Mouse (Mus musculus): ENCODE results near the gene Fscn1.

The Fscn1 gene

DNA sequence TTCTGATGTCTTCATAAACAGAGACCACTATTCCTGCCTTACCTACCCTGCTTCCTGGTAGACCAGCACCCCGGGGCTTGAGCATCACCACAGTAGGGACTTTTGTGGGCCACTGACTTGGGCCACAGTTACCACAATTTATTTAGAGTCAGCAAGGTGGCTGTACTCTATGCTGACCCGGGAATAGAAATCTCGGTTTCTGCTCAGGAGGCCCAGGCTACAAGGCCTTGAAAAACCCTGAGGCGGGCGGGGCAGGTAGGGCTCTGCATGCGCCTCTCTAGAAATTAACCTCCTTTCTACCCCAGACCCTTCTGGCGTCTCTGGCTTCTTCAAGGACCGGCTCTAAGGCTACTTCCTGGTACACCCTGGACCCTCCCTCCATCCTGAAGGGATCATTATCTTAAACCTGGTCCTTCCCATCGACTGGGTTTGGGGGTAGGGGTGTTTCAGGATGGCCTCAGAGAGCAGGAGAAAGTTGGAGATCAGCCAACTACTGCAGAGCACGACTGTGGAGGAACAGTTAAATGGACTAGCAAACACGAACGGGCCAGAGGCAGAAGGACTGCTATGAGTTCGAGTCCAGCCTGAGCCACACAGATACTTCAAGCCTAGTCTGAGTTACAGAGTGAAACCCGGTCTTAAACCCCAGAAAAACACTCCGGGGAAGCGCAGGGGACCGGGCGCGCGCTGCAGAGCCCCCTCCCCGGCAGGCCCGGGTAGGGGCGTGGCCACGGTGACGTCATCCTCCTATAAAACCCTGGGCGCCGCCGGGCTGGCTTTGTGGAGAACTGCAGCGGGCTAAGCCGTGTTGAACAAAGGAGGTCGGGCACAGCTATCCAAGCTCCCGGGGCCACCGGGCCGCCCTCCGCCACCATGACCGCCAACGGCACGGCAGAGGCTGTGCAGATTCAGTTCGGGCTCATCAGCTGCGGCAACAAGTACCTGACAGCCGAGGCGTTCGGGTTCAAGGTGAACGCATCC, at the start of gene Fscn1:
TSS of gene Fscn1 (plus strand) at position 768 of the 981 bp plus-strand sequence.
- peak; percentile 90 to 93 for DNase-seq (ENCODE audit: low spot score in 2 of 2)

DNA sequence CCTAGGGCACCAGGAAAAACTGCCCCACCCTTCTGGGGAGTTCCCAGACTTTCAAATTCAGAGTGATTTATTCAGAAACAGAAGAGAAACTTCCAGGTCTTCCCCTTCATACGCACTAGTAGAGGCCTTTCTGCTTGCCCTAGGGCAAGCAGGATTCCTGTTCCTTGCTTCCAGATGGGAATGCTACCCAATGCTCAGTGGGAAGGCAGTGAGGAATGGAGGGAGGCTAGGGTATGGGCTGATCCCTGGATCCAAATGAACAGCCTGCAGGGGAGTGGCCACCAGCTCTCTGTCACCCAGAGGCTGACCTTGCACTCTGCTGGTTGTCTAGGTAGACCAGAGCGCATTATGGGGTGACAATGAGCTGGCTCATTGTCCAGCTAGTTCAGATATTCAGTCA, 48.5 kb upstream of the Fscn1 start:
- no peak for DNase-seq (ENCODE audit: low spot score in 2 of 2)

DNA sequence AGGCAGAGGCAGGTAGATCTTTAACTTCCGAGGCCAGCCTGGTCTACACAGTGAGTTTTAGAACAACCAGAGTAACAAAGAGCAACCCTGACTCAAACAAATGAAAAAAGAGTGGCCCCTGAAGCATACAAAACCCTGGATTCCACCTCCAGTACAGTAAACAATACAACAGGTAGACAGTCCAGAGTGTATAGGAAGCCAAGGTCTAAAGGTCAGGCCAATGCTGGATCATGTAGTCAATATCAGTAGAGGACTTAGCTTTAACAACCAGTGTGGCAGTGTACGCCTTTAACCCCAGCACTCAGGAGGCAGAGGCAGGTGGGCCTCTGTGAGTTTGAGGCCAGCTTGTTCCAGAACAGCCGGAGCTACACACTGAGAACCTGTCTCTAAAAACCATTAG, 47.8 kb upstream of the Fscn1 start:
- DNase-seq (ENCODE audit: low spot score in 2 of 2), result no peak

DNA sequence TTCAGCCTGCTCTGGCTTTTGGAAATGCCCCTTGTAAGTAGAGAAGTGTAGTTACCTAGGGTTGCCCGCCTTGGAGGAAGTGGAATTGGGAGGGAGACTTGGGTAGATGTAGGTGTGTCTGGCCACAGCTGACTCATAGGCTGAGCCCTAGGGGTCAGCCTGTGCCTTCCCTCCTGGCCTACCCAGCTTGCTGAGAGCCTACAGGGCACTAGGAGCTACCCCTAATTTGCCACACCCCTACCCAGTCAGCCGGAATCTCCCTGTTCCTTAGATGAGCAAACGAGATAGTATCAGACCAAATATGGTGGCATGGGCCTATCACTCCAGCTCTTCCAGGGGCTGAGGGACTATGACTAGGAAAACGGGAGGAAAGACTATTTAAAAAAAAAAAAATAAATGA, 47.4 kb upstream of the Fscn1 start:
- no peak for DNase-seq (ENCODE audit: low spot score in 2 of 2)

DNA sequence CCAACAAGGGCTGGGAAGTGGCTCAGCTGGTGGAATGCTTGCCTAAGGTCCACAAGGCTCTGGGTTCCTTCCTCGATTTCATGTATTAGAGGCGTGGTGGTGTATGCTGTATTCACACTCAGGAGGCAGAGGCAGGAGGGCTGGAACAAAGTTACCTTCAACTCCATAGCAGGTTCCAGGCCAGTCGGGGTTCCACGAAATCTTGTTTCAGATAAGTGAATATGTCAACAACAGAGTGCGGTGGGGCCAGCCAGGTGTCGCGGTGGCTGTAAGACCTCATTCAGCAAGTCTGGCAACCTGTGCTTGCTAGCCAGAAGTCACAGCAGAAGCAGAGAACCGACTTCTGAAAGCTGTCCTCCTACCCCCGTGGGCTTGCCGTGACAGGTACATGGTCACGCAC, 44.9 kb upstream of the Fscn1 start:
- no peak for DNase-seq (ENCODE audit: low spot score in 2 of 2)

DNA sequence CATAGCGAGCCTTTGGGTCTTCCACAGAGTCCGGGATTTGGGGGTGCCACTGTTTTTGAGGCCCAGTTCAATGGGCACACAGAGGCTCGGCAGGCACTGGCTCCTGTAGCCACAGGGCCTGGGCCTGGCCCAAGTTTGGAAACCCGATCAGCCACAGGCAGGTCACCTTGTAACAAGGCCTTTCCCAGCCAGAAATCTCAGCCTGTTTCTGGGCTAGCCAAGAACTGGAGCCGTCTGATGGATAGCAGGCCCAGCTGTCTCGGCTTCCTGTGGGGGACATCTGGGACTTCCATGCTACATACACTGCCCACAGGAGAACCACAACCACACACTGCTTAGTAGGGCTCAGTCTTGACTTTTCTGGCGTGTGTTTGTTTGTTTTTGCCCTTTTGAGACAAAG, 43.5 kb upstream of the Fscn1 start:
- no peak for DNase-seq (ENCODE audit: low spot score in 2 of 2)

DNA sequence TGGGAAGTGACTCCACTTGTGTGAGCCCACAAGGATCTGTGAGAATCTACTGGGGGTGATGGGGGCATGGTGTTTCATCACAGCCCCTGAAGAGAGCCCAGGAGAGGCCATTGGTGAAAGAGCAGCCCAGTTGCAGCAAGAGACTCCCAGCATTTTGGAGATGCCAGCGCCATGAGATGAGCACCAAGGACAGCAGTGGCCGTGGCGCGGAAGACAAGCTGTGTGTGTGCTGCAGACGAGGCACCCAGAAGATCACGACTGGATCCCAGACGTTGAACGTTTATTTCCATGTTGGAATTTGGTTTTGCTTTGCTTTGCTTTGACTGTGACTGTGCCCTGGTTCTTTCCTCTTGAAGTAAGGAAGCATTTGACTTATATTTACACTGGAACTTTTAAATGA, 42.7 kb upstream of the Fscn1 start:
- DNase-seq (ENCODE audit: low spot score in 2 of 2), result no peak

DNA sequence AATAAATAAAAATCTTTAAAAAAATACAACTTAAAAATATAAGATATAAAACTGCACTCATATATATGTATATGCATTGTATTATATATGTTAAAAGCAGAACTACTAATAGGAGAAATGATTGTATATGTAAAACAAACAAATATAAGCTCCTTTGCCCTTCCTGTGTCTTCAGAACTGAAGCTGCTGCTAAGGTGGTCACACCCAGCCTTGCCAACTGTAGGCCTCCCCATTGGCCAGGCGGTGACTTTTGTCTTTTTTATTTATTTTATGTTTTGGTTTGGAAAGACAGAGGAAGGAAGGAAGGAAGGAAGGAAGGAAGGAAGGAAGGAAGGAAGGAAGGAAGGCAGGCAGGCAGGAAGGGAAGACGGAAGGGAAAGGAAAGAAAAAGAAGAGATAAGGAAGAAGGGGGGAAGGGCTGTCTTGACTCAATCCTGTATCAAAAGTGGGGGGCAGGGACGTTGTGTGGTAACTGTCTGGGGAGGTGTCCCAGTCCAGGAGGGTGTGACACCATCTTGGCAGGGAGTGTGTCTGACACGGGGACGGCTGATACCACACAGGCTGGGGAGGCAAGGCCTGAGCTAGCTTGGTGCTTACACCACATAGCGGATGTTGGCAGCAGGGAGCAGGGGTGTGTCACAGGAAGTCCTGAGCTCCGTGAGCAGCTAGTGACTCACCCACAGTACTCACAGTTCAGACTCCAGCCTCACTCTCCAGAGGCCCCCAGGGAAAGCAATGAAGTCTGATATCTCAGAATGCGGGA, 39.7 kb upstream of the Fscn1 start:
- DNase-seq (ENCODE audit: low spot score in 2 of 2), result no peak

DNA sequence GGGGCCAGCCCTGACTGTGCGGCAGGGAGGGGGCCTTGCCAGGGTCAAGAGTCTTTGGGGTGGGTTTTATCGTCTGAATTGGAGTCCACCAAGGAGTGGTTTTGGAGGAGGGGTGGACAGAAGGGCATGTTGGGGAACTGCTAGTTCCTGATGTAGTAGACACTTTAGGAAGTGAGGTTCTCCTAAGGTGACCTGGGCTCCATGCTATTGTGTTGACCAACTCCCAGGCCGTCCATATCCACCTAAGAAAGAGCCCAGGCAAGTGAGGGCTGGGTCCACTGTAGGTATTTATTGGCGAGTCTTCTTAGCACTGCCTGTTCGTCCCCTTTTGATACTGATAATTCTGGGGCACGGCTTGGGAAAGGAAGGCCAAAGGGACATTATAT, 39.1 kb upstream of the Fscn1 start:
- DNase-seq (ENCODE audit: low spot score in 2 of 2), result no peak

DNA sequence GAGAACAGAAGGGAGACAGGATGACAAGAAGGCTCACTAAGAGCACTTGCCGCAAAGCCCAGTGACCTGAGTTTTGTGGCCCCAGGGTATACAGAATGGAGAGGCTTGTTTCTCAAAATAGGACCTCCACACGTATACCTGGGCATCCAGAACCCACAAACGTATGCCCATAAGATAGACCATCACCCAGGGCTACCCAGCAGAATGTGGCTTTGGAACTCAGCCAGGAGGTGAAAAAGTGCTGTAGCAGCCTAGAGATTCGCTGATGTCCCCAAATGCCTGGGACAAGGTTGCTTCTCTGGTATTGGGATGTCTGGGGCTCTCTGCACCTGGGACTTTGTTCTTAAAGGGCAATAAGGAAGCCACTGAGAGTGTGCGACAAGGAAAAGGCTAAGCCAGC, 37.9 kb upstream of the Fscn1 start:
- DNase-seq (ENCODE audit: low spot score in 2 of 2), result no peak

DNA sequence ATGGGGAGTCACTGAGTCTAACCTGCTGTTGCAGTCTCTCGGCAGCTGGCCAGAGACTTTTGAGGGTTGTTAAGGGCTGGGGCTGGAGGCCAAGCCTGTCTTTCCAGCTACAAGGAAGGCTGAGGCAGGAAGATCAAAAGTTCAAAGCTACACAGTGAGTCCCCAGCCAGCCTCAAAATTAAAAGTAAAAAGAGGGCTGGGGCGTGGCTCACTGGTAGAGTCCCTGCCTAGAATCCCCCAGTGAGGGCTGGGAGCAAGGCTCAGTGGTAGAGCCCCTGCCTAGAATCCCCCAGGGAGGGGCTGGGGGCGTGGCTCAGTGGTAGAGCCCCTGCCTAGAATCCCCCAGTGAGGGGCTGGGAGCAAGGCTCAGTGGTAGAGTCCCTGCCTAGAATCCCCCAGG, 36.4 kb upstream of the Fscn1 start:
- DNase-seq (ENCODE audit: low spot score in 2 of 2), result no peak

DNA sequence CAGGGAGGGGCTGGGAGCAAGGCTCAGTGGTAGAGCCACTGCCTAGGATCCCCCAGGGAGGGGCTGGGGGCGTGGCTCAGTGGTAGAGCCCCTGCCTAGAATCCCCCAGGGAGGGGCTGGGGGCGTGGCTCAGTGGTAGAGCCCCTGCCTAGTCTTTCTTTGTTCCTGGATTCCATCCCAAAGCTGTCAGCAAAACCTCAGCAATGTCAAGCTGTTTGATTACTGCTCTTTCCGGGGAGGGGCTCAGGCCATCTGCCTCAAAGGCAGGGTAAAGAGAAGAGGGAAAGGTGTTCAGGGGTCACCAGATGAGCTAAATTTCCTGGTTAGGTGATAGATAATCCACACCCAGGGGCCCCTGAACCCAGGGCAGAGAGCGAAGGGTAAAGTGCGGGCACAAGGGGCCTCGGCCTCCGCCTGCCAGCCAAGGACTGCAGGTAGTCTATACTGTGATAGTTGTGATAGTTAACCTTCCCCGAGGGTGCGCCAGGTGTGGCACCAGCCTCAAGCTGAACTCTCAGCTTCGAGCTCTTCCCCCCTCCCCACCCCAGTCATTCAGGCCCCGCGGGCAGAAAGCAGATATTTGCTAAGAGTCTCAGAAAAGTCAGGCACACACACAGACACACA, 35.7 kb upstream of the Fscn1 start:
- no peak for DNase-seq (ENCODE audit: low spot score in 2 of 2)

DNA sequence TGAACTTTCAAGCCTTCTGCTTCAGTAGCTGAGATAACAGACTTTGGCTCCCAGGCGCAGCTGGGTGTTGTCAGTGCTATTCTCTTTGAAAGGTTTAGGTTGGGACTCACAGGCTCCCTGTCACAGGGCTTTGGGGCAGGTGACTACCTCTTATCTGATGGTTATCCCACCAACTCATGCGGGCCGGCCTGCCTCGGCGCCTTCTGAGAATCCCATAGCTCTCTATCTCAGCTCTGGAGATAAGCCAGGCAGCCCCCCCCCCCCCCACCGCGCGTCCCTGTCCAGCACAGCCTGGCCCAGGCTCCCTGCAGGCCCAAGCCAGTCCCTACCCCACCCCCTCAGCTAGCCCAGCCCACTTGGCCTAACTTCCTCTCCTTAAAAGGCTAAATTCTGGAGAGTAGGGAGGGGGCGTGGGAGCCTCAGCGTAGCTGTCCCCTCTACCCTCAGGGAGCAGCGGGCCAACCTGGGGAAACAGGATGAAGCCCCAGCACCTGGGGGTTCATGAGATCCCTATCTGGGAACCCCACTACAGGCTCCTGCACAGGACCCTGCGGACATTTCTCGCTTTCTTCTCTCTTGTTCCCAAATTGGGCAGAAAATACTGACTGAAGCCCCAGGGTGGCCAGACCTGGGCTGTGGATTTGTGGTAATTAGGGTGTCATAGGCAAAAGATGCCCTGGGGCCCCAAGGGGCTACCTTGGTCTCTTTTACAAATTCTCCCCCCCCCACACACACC, 33.8 kb upstream of the Fscn1 start:
- DNase-seq (ENCODE audit: low spot score in 2 of 2), result no peak

DNA sequence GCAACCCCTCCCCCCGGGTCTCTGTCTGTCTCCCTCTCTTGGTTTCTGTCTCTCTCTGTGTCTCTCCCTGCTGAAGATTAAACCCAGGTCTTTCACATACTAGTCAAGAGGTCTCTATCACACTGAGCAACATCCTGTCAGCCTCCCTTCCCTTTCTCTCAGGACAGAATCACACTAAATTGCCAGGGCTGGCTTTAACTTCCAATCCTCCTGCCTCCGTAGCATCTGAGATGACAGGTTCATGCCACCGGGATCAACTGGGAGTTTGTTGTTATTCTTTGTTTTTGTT, 33.3 kb upstream of the Fscn1 start:
- DNase-seq (ENCODE audit: low spot score in 2 of 2), result no peak

DNA sequence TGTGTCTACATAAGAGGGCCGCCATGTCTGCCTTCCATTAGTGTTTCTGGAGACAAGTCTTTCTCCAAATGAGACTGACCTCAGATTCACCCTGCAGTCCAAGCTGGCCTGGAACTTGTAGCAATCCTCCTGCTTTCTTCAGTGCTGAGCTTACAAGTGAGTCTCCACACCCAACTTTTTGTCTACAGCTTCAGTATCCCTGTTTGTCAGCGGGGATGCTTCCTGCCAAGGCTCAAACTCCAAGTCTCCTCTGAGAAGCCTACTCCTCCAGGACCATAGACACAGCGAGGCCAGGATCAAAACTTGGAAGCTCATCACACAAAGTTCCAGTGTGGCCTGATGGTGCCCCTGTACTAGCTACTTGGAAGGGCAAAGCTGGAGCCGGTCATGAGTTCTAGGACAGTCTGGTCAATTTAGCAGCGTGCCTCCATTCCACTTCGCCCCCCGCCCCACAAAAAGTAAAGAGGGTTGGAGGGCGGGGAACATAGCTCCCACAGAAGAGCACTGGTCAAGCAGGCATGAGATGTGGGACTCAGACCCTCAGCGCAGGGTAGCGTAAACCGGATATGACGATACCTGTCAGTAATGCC, 32.7 kb upstream of the Fscn1 start:
- DNase-seq (ENCODE audit: low spot score in 2 of 2), result no peak

DNA sequence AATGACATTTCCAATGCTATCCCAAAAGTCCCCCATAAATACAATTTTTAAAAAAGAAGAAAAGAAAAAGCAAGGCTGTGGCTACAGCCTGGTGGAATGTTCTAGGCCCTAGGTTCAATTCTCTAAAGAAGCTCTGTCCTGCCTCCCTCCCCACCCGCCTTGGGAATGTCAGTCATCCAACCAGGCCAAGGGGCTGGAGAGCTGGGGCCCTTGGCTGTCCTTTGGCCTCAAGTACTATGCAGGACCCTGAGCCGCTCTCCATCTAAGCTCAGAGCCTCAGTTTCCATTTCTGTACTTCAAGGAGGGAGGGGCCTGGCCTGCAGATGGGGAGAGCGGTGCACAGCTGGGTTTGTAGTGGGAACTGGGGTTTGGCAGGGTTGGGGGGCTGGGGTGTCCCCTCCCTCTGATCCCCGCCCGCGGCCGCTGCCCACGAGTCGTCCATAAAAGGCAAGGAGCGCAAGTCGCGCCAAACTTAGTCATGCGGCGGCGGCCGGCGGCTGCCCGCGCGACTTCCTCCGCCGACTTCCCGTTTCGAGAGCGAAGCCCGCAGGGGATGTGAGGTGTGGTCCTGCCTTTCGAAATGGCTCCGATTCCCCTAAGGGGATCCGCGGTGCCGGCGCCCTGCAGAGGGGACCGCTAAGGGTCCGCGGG, 31.3 kb upstream of the Fscn1 start:
- peak in 1 of 2 experiments; percentile 51 for DNase-seq (ENCODE audit: low spot score in 2 of 2)

DNA sequence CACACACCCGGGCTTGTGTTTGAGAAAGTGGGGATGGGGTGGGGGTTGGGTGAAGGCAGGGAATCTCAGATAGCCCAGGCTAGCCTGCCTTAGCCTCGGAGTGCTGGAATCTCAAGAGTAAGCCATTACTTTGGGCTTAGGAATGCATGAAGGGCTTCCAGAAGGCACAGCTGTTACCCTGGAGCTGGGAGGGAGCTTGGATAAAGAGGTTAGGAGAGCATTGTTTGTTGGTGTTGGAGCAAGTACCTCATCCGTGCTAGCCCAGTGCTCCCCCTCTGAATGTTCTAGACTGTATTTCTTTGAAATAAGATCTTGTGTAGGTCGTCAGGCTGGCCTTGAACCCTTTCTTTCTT, 30.8 kb upstream of the Fscn1 start:
- DNase-seq (ENCODE audit: low spot score in 2 of 2), result no peak

DNA sequence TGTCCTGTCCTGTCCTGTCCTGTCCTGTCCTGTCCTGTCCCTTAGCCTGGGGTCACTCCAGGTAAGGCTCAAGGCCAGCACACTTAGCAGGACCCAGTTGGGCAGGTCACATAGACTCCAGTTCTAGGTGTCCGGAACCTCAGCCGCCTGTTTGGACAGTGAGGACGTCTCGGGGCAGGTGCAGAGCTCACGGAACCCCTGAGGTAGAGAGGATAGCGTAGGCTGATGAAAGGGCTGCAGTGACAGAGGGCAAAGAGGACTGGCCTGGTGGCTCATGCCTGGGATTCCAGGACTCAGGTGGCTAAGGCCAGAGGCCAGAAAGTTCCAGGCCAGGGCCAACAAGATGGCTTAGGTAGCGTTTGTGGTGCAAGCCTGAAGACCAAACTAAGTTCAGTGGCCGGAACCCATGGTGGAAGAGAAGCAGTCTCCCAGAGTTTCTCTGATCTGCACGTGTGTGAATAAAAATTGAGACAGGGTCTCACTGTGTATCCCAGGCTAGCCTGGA, 28.9 kb upstream of the Fscn1 start:
- DNase-seq (ENCODE audit: low spot score in 2 of 2), result no peak

DNA sequence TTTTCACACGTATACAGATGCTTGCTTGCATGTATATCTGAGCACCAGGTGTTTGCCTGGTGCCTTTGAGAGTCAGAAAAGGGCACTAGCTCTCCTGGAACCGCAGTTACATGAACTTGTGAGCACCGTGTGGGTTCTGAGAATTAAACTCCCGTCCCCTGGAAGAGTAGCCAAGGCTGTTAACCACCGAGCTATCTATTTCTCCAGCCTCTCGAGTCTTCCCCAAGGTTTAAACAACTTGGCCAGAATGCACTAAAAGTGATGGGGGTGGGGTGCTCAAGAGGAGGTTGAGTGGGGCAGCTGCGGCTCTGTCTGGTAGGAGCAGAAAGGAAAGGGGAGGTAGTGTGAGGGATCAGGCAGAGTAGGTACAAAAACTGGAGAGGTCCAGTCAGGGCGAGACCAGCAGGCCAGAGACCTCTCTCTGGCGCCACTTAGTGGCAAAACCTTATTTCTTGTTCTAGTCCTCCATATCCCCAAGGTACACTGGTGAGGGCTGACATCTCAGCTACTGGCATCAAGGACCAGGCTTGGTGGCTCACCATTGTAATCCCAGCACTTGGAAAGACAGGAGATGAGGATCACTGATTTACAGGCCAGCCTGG, 28.0 kb upstream of the Fscn1 start:
- DNase-seq (ENCODE audit: low spot score in 2 of 2), result peak in 1 of 2 experiments; percentile 58

DNA sequence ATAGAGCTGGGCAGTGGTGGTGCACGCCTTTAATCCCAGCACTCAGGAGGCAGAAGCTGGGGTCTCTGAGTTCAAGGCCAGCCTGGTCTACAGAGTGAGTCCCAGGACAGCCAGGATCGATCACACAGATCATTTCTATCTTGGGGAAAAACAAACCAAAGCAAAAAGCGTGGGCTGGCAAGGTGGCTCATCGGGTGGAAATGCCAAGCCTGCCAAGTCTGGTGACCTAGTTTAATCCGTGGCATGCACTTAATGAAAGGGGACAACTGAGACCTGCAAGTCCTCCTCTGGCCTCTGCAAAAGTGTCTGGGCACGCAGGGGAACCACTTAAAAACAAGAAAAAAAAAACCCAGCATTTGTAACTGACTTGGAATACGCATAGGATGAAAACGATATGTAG, 27.4 kb upstream of the Fscn1 start:
- no peak for DNase-seq (ENCODE audit: low spot score in 2 of 2)
